Mouse (Mus musculus) lung, embryonic 14.5 days (tissue): ENCODE measurements at regions not wholly inside any gene's neighbourhood (a gene's known extent, or its start where the extent isn't known, plus 50 kb on each side); places are given as distances from the start of the nearest gene placed in this dataset.

Source experiments
- ATAC-seq: fragments of 200-750 bp; cut with Nextera tagmentation; 2 replicates; pipeline ENCODE4 v1.8.0; 2017; ENCODE audit warnings: mild to moderate bottlenecking, moderate TSS enrichment, moderate library complexity; ENCODE audit not compliant: insufficient read depth
- DNase-seq: peaks from one replicate; pipeline ENCODE4 v3.0.0-alpha.2; 2015
- H3K27ac ChIP-seq: fragments of 300-500 bp; sonication (generic); 2 replicates; pipeline ENCODE4 v1.5.1; 2014; ENCODE audit warnings: low read depth, mild to moderate bottlenecking, moderate library complexity
- H3K27me3 ChIP-seq: fragments of 300-500 bp; sonication (generic); 2 replicates; pipeline ENCODE4 v1.6.1; 2014; ENCODE audit warnings: low read length, control low read depth; ENCODE audit not compliant: insufficient read depth
- H3K36me3 ChIP-seq: fragments of 300-500 bp; sonication (generic); 2 replicates; pipeline ENCODE4 v1.6.1; 2014; ENCODE audit warnings: control low read depth; ENCODE audit not compliant: insufficient read depth
- H3K4me1 ChIP-seq: fragments of 300-500 bp; sonication (generic); 2 replicates; pipeline ENCODE4 v1.6.1; 2014; ENCODE audit warnings: antibody characterized with exemption, control low read depth; ENCODE audit not compliant: insufficient read depth
- H3K4me2 ChIP-seq: fragments of 300-500 bp; sonication (generic); 2 replicates; pipeline ENCODE4 v1.6.1; 2014; ENCODE audit warnings: mild to moderate bottlenecking
- H3K4me3 ChIP-seq: fragments of 300-500 bp; sonication (generic); 2 replicates; pipeline ENCODE4 v1.5.1; 2014; ENCODE audit warnings: low read depth, low read length
- H3K9ac ChIP-seq: fragments of 300-500 bp; sonication (generic); 2 replicates; pipeline ENCODE4 v1.6.1; 2014
- H3K9me3 ChIP-seq: fragments of 300-500 bp; sonication (generic); 2 replicates; pipeline ENCODE4 v1.6.1; 2016; ENCODE audit warnings: low read depth, low read length, control low read depth
- CTCF ChIP-seq: IDR thresholded peaks from 2 replicates; pipeline ENCODE4 v1.5.1; 2016; ENCODE audit warnings: antibody characterized with exemption, low read depth
- WGBS: fragments of 180-500 bp; shearing (Covaris S2); extraction: QIAGEN DNeasy Blood & Tissue Kit; methylation state at CpG from one replicate; pipeline ENCODE4 v1.1.7; 2014; 5-methylcytosine and 5-hydroxymethylcytosine counted together

- Histone ChIP-seq H3K9ac (no peak overlapping the region), H3K4me2 (no peak overlapping the region), H3K27ac (no peak overlapping the region), H3K4me3 (no peak overlapping the region), H3K9me3 (no peaks in the 10 kb centered on the region), H3K4me1 (no peaks in the 10 kb centered on the region), H3K27me3 (no peaks in the 10 kb centered on the region), H3K36me3 (no peaks in the 10 kb centered on the region)
- ATAC-seq, result no peak
- TF ChIP-seq CTCF, result no peak
- no peak for DNase-seq
- WGBS, result 90% methylated on average over 6 of the region's 6 CpGs
Observed at GRCm38 (mm10) chr16:46331336-46331735, 167.0 kb downstream of the Nectin3 start.

GRCm38 (mm10) chr16:46299079-46299721 lies 144.3 kb upstream of the Gm4737 start:
- Histone ChIP-seq H3K4me1 (no peaks in the 10 kb centered on the region), H3K9me3 (no peaks in the 10 kb centered on the region), H3K9ac (no peak overlapping the region), H3K27me3 (no peaks in the 10 kb centered on the region), H3K4me2 (no peak overlapping the region), H3K4me3 (no peak overlapping the region), H3K36me3 (no peaks in the 10 kb centered on the region), H3K27ac (no peak overlapping the region)
- WGBS, result 65% methylated on average over 3 of the region's 3 CpGs
- ATAC-seq (no peak), DNase-seq (peak; percentile 5)
- no peak for TF ChIP-seq CTCF

DNA sequence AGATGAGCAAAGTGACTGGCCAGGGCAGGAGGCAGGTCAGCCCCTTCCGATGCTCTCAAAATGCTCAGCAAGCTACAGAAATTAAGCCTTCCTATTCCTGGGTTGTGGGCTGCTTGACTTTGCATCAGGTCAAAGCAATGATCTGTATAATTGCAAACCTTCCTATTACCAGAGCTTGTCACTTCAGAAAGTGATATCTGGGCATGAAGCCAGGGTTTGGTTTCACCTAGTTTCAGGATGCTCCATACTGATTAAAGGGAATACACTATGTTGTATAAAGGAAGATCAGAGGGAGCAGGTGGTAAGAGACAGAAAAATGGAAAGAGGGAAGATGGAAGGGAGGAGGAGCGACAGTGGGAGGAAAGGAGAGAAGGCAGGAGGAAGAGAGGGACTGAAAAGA lies 142.3 kb upstream of the Gm4737 start:
- no peaks in the 10 kb centered on the region for H3K4me1 ChIP-seq
- no peak overlapping the region for H3K27ac ChIP-seq
- DNase-seq, result no peak
- no peak overlapping the region for H3K4me2 ChIP-seq
- H3K36me3 ChIP-seq, result no peaks in the 10 kb centered on the region
- H3K9me3 ChIP-seq, result no peaks in the 10 kb centered on the region
- no peak overlapping the region for H3K4me3 ChIP-seq
- H3K9ac ChIP-seq, result no peak overlapping the region
- no peak for ATAC-seq
- no peaks in the 10 kb centered on the region for H3K27me3 ChIP-seq
- TF ChIP-seq CTCF, result no peak
- 80% methylated on average over 2 of the region's 2 CpGs for WGBS

DNA sequence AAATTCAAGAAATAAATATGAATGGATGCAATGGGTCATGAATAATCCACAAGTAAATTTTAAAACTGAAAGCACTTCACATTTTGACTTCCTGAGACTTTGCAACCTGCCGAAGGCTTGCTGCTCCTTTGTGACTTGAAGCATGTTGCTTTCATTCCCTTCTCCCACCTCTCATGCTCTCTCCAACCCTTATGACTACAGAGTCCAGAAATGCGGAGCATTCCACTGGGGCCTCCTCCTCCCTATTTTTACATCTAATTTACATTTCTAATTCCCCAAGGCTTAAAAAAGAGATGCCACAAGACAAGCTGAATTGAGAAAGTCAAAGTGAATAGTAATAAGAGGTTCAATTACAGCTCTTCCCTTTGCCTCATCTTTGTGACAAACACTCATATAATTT lies 141.5 kb upstream of the Gm4737 start:
- no peak for TF ChIP-seq CTCF
- no peaks in the 10 kb centered on the region for H3K4me1 ChIP-seq
- no peak overlapping the region for H3K4me3 ChIP-seq
- no peaks in the 10 kb centered on the region for H3K9me3 ChIP-seq
- H3K36me3 ChIP-seq, result no peaks in the 10 kb centered on the region
- ATAC-seq (no peak), DNase-seq (no peak)
- no peak overlapping the region for H3K4me2 ChIP-seq
- 69% methylated on average over 2 of the region's 2 CpGs for WGBS
- no peak overlapping the region for H3K9ac ChIP-seq
- no peaks in the 10 kb centered on the region for H3K27me3 ChIP-seq
- no peak overlapping the region for H3K27ac ChIP-seq

DNA sequence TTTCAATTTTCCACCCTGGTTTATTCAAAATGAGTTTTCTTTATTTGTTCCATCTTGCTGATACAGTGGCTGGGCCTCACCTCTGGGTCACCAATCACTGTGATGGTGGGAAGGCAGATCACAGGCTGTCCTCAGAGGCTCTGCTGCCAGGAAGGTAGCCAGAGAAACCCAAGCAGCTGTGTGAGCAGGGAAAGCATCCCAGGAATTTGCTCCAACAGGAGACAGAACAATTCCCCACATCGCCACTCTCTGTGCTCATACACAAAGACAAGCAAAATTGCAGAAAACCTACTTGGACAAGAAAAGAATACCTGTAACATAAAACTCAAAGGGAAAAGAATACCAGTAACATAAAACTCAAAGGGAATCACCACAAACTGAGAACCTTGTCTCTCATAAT lies 139.0 kb upstream of the Gm4737 start:
- Histone ChIP-seq H3K4me3 (no peak overlapping the region), H3K9me3 (no peaks in the 10 kb centered on the region), H3K9ac (no peak overlapping the region), H3K36me3 (no peaks in the 10 kb centered on the region), H3K27me3 (no peaks in the 10 kb centered on the region), H3K27ac (no peak overlapping the region), H3K4me2 (no peak overlapping the region), H3K4me1 (no peaks in the 10 kb centered on the region)
- no peak for DNase-seq
- TF ChIP-seq CTCF, result no peak
- ATAC-seq, result no peak
- 31% methylated on average over 1 of the region's 1 CpGs for WGBS

- ATAC-seq (no peak), DNase-seq (no peak)
- Histone ChIP-seq H3K4me2 (no peak overlapping the region), H3K9ac (no peak overlapping the region), H3K4me1 (no peaks in the 10 kb centered on the region), H3K27ac (no peak overlapping the region), H3K4me3 (no peak overlapping the region), H3K9me3 (no peaks in the 10 kb centered on the region), H3K27me3 (no peaks in the 10 kb centered on the region), H3K36me3 (no peaks in the 10 kb centered on the region)
- 75% methylated on average over 6 of the region's 6 CpGs for WGBS
- TF ChIP-seq CTCF, result no peak
Observed at GRCm38 (mm10) chr16:46291067-46291833, 136.4 kb upstream of the Gm4737 start.

GRCm38 (mm10) chr16:46290199-46290598 lies 135.3 kb upstream of the Gm4737 start:
- Histone ChIP-seq H3K9ac (no peak overlapping the region), H3K27me3 (no peaks in the 10 kb centered on the region), H3K36me3 (no peaks in the 10 kb centered on the region), H3K4me1 (no peaks in the 10 kb centered on the region), H3K27ac (no peak overlapping the region), H3K9me3 (no peaks in the 10 kb centered on the region), H3K4me2 (no peak overlapping the region), H3K4me3 (no peak overlapping the region)
- no peak for TF ChIP-seq CTCF
- peak; percentile 96 for ATAC-seq
- WGBS, result 49% methylated on average over 2 of the region's 2 CpGs
- peak; percentile 79 for DNase-seq
